Comparison of ENCODE assay signal across 25 mouse cellular contexts in genomic region chr14:99574146-99574545, GRCm38 (mm10).
"Had no signal": no experiment of that assay in that cellular context is flagged by ENCODE, and none has a peak within 500 bp of the region (broad histone marks: within the 10 kb centered on the region; RNA-seq: fewer than 3 reads in every experiment).

No protein-coding gene starts in this region.

- H3K27me3 ChIP-seq: embryonic facial prominence, embryonic 12.5 days; embryonic facial prominence, embryonic 13.5 days; embryonic facial prominence, embryonic 15.5 days; forebrain, embryonic 12.5 days; forebrain, embryonic 13.5 days; forebrain, embryonic 15.5 days had no signal

- H3K4me3 ChIP-seq: embryonic facial prominence, embryonic 10.5 days; embryonic facial prominence, embryonic 12.5 days; embryonic facial prominence, embryonic 13.5 days; embryonic facial prominence, embryonic 15.5 days; erythroblast, embryonic 14.5 days; forebrain, embryonic 10.5 days; forebrain, embryonic 12.5 days; forebrain, embryonic 13.5 days; forebrain, embryonic 15.5 days; gastrocnemius, adult 2 months; heart, adult 2 months; heart, embryonic 10.5 days had no signal

- DNase-seq: cerebellum, adult 9-10 months; cerebellum, adult 9-11 months; cerebellum, postnatal 10 days; cerebellum, postnatal 14 days; cerebellum, postnatal 25 days; cerebellum, postnatal 36 days; embryo, embryonic 11 days; forebrain, postnatal 0 days; gastrocnemius, adult 2 months; gastrocnemius, postnatal 10 days; gastrocnemius, postnatal 14 days; gastrocnemius, postnatal 25 days; gastrocnemius, postnatal 36 days; heart, adult 18-20 months; heart, adult 2 months had no signal

- H3K9ac ChIP-seq: embryonic facial prominence, embryonic 12.5 days; embryonic facial prominence, embryonic 13.5 days; embryonic facial prominence, embryonic 15.5 days; forebrain, embryonic 12.5 days; forebrain, embryonic 13.5 days; forebrain, embryonic 15.5 days; forebrain, postnatal 0 days had no signal

- H3K27ac ChIP-seq: embryonic facial prominence, embryonic 10.5 days; embryonic facial prominence, embryonic 12.5 days; embryonic facial prominence, embryonic 13.5 days; embryonic facial prominence, embryonic 15.5 days; forebrain, embryonic 10.5 days; forebrain, embryonic 12.5 days; forebrain, embryonic 13.5 days; forebrain, embryonic 15.5 days; gastrocnemius, adult 2 months; heart, adult 2 months; heart, embryonic 10.5 days had no signal

- H3K36me3 ChIP-seq: embryonic facial prominence, embryonic 10.5 days; embryonic facial prominence, embryonic 12.5 days; embryonic facial prominence, embryonic 13.5 days; embryonic facial prominence, embryonic 15.5 days; forebrain, embryonic 10.5 days; forebrain, embryonic 12.5 days; forebrain, embryonic 15.5 days; heart, embryonic 10.5 days had no signal

- H3K9me3 ChIP-seq: embryonic facial prominence, embryonic 10.5 days; embryonic facial prominence, embryonic 12.5 days; embryonic facial prominence, embryonic 13.5 days; embryonic facial prominence, embryonic 15.5 days; forebrain, embryonic 10.5 days; forebrain, embryonic 12.5 days; forebrain, embryonic 13.5 days; forebrain, embryonic 15.5 days; heart, embryonic 10.5 days had no signal
